Mouse (Mus musculus) embryonic stem cell, embryonic (primary cell): ENCODE measurements around the gene Plxnb2.

Experiments
- CTCF ChIA-PET, 4 experiments: fragments of 300-600 bp in 2 of 4; fragments of 350-600 bp in 2 of 4; sonication (Branson Sonifier 250); formaldehyde crosslinking; loops; one replicate each; lab custom pipeline; 2022; ENCODE audit warnings: inconsistent platforms in 2 of 4; lab: Charles Lee
- POLR2A ChIA-PET, 4 experiments: fragments of 300-600 bp in 2 of 4; fragments of 350-600 bp in 2 of 4; sonication (Branson Sonifier 250); formaldehyde crosslinking; loops; one replicate each; lab custom pipeline; 2022; ENCODE audit warnings: antibody characterized with exemption in 4 of 4, inconsistent platforms in 1 of 4; lab: Charles Lee

Plxnb2 gene

GRCm38 (mm10) chr15:89148496-89149270, 31.9 kb downstream of the Plxnb2 start:
- CTCF ChIA-PET = interaction anchor here in 3 of 4 experiments (0.6 to 3.1 kb wide), 10 partner anchors 20 to 1017 kb away, joined by 3 to 11 read pairs (median 4); partner anchors contain the start of genes Hdac10 (in 2 of the 3), Tubgcp6 (in 2 of the 3) and Dennd6b (in 1 of the 3)
- POLR2A ChIA-PET = interaction anchor here (0.6 to 2.5 kb wide), 20 partner anchors 9 to 440 kb away, joined by 3 to 11 read pairs (median 5); partner anchors contain the start of genes C730034F03Rik (in 1 of the 4), Chkb (in 1 of the 4), Dennd6b (in 1 of the 4) and Gm44502 (in 1 of the 4)

- POLR2A ChIA-PET = no interaction called here
- CTCF ChIA-PET = no interaction called here
Observed at GRCm38 (mm10) chr15:89147895-89148294, 32.7 kb downstream of the Plxnb2 start.

DNA sequence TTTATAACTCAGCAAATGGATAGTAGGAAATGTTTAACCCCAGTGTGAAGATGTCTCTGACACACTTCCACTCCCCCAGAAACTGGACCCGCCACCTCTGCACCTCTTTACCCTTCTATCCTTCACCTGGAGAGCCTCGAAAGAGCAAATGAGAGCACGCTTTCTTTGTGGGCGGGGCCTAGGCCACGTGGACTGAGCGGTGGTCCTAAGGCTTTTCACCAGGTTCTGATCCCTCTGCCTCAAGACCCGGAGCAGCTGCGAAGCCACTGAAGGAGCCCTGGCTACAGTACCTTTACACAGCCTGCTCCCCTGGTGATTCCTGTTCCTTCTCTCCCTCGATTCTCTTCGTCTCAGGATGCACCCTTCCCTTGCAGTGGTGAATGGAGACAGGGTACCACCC, 33.1 kb downstream of the Plxnb2 start:
- ChIA-PET POLR2A (interaction anchor here in 2 of 4 experiments (1.0 to 2.0 kb wide), 3 partner anchors 24 to 30 kb away, joined by 3 to 4 read pairs (median 4); partner anchors contain the start of gene Tubgcp6 (in 1 of the 2)), CTCF (no interaction called here)

GRCm38 (mm10) chr15:89147024-89147423, 33.6 kb downstream of the Plxnb2 start:
- ChIA-PET CTCF (interaction anchor here in 2 of 4 experiments (0.6 to 1.8 kb wide), 5 partner anchors 9 to 103 kb away, joined by 3 to 7 read pairs (median 4); partner anchors contain the start of gene Hdac10 (in 1 of the 2)), POLR2A (interaction anchor here in 3 of 4 experiments (0.7 to 2.0 kb wide), 15 partner anchors 18 to 430 kb away, joined by 3 to 5 read pairs (median 4); partner anchors contain the start of genes Pim3 (in 1 of the 3), Sco2 (in 1 of the 3) and Tubgcp6 (in 1 of the 3))

GRCm38 (mm10) chr15:89146537-89146936, 34.1 kb downstream of the Plxnb2 start:
- ChIA-PET POLR2A (interaction anchor here in 3 of 4 experiments (0.6 to 2.0 kb wide), 22 partner anchors 17 to 751 kb away, joined by 3 to 7 read pairs (median 3); partner anchors contain the start of genes Hdac10 (in 1 of the 3), Pim3 (in 1 of the 3), Sco2 (in 1 of the 3) and Tubgcp6 (in 1 of the 3)), CTCF (interaction anchor here in 3 of 4 experiments (0.6 to 1.8 kb wide), 7 partner anchors 9 to 104 kb away, joined by 3 to 7 read pairs (median 4); partner anchors contain the start of gene Hdac10 (in 2 of the 3))

- CTCF ChIA-PET = interaction anchor here in 3 of 4 experiments (0.6 to 1.8 kb wide), 5 partner anchors 10 to 50 kb away, joined by 3 to 6 read pairs (median 4); partner anchors contain the start of gene Hdac10 (in 2 of the 3)
- POLR2A ChIA-PET = interaction anchor here in 3 of 4 experiments (0.5 to 2.0 kb wide), 19 partner anchors 18 to 752 kb away, joined by 3 to 7 read pairs (median 3); partner anchors contain the start of genes Dennd6b (in 1 of the 3), Hdac10 (in 1 of the 3), Pim3 (in 1 of the 3) and Sco2 (in 1 of the 3)
Observed at GRCm38 (mm10) chr15:89145813-89146350, 34.7 kb downstream of the Plxnb2 start.

GRCm38 (mm10) chr15:89144965-89145364, 35.6 kb downstream of the Plxnb2 start:
- POLR2A ChIA-PET = interaction anchor here in 3 of 4 experiments (0.6 to 1.4 kb wide), 4 partner anchors 22 to 358 kb away, joined by 3 to 4 read pairs (median 3); partner anchors contain the start of genes Dennd6b (in 1 of the 3) and Tubgcp6 (in 1 of the 3)
- CTCF ChIA-PET = interaction anchor here in 2 of 4 experiments (1.1 to 1.8 kb wide), 2 partner anchors 17 kb away, joined by 3 to 6 read pairs; partner anchors contain the start of gene Hdac10 (in 1 of the 2)

GRCm38 (mm10) chr15:89143134-89143533, 37.5 kb downstream of the Plxnb2 start:
- ChIA-PET POLR2A (interaction anchor here in 1 of 4 experiments (0.8 kb wide), 1 partner anchor 72 kb away, joined by 4 read pairs; no protein-coding TSS in a partner anchor), CTCF (interaction anchor here in 1 of 4 experiments (2.8 kb wide), 1 partner anchor 15 kb away, joined by 8 read pairs; the partner anchor contains the start of gene Hdac10)

DNA sequence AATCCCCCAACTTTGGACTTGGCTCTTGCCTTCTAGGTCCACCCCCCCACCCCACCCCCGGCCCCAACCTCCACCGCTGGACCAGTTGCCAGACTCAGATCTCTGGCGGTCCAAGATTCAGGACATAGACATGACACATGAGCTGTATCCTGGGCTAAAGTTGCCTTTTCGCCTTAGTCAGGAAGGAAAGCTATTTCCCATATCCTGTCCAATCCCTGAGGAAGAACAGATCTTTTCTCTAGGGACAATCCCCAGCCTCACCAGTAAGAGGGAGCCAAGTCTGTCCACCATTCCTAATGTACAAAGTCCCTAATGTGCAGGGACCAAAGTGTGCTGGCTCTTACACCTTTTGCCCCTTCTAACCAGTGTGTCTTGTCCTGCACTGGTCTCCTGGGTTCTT, 38.7 kb downstream of the Plxnb2 start:
- POLR2A ChIA-PET = interaction anchor here (0.6 to 2.5 kb wide), 9 partner anchors 15 to 426 kb away, joined by 3 to 8 read pairs (median 3); partner anchors contain the start of gene Tubgcp6 (in 1 of the 4)

GRCm38 (mm10) chr15:89141443-89141842, 39.1 kb downstream of the Plxnb2 start:
- ChIA-PET POLR2A (interaction anchor here (0.6 to 2.5 kb wide), 13 partner anchors 9 to 425 kb away, joined by 3 to 16 read pairs (median 3); partner anchors contain the start of genes Hdac10 (in 1 of the 4), Pim3 (in 1 of the 4), Selenoo (in 1 of the 4) and Tubgcp6 (in 1 of the 4)), CTCF (interaction anchor here in 3 of 4 experiments (1.2 to 3.1 kb wide), 4 partner anchors 13 to 16 kb away, joined by 4 to 22 read pairs (median 6); partner anchors contain the start of gene Hdac10 (in 3 of the 3))

More for the DNA sequence above, 38.7 kb downstream of the Plxnb2 start:
- CTCF ChIA-PET = interaction anchor here in 3 of 4 experiments (0.6 to 3.1 kb wide), 3 partner anchors 14 to 147 kb away, joined by 6 to 22 read pairs (median 8); partner anchors contain the start of gene Hdac10 (in 2 of the 3)

GRCm38 (mm10) chr15:89140659-89141252, 39.8 kb downstream of the Plxnb2 start, which contains the start of gene Mapk12:
Gene Mapk12, minus strand, starts transcription at chr15:89140703.
- ChIA-PET POLR2A (interaction anchor here (0.5 to 2.5 kb wide), 22 partner anchors 9 to 424 kb away, joined by 3 to 16 read pairs (median 3); partner anchors contain the start of genes Mapk11 (in 3 of the 4), Tubgcp6 (in 2 of the 4), Hdac10 (in 1 of the 4) and Pim3 (in 1 of the 4)), CTCF (interaction anchor here (0.5 to 3.1 kb wide), 9 partner anchors 12 to 374 kb away, joined by 3 to 22 read pairs (median 4); partner anchors contain the start of gene Hdac10 (in 3 of the 4))

DNA sequence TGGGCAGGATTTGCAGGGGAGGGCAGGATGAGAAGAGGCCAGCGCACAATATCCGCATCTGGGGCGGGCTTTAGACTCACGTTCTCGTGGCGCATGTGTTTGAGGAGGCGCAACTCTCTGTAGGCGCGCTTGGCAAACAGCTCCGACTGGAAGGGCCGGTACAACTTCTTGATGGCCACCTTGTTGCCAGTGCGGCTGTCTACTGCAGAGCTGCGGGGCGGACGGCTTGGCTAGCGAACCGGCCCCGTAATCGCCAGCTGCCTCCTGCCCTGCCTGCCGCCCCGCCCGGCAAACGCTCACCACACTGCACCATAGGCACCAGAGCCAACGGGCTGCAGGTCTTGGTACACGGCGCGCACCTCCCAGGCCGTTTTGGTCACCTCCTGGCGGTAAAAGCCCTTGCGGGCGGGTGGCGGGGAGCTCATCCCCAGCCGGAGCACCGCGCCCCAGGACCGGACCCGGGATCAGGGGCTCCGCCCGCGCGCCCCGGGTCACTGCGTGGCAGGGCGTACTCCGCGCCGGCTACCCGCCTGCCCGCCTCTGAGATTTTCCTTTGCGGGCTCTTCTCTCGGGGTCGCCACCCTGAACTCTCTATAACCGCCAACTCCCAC, 40.4 kb downstream of the Plxnb2 start:
- CTCF ChIA-PET = interaction anchor here (0.6 to 3.1 kb wide), 9 partner anchors 10 to 311 kb away, joined by 3 to 22 read pairs (median 3); partner anchors contain the start of gene Hdac10 (in 3 of the 4)
- POLR2A ChIA-PET = interaction anchor here (0.5 to 2.5 kb wide), 18 partner anchors 9 to 389 kb away, joined by 3 to 16 read pairs (median 4); partner anchors contain the start of genes Mapk11 (in 3 of the 4), Tubgcp6 (in 2 of the 4), Hdac10 (in 1 of the 4) and Pim3 (in 1 of the 4)

GRCm38 (mm10) chr15:89138531-89138930, 42.1 kb downstream of the Plxnb2 start:
- CTCF ChIA-PET = interaction anchor here in 2 of 4 experiments (1.0 to 1.6 kb wide), 2 partner anchors 10 kb away, joined by 3 to 7 read pairs; partner anchors contain the start of gene Hdac10 (in 2 of the 2)
- POLR2A ChIA-PET = interaction anchor here in 2 of 4 experiments (0.6 to 1.6 kb wide), 4 partner anchors 9 to 238 kb away, joined by 3 to 6 read pairs (median 4); partner anchors contain the start of genes Hdac10 (in 2 of the 2) and Tymp (in 1 of the 2)

DNA sequence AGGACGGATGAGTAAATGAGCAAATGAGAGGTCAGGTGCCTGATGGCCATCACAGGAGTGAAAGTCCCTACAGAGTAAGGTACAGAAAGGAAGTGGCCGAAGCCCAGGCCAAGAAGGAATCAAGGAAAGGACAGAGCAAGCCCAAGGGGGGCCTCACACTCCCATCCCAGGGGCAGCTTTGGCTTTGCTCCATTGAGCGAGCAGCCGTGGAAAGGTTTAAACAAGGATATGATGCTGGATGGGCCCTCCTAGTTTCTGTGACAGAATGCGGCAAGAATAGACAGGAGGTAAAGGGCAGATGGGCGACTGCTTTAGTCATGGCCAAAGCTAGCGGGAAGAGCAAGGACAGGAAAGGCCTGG, 42.6 kb downstream of the Plxnb2 start:
- POLR2A ChIA-PET = interaction anchor here in 3 of 4 experiments (0.8 to 1.6 kb wide), 3 partner anchors 9 to 28 kb away, joined by 3 to 6 read pairs (median 6); partner anchors contain the start of gene Hdac10 (in 2 of the 3)

DNA sequence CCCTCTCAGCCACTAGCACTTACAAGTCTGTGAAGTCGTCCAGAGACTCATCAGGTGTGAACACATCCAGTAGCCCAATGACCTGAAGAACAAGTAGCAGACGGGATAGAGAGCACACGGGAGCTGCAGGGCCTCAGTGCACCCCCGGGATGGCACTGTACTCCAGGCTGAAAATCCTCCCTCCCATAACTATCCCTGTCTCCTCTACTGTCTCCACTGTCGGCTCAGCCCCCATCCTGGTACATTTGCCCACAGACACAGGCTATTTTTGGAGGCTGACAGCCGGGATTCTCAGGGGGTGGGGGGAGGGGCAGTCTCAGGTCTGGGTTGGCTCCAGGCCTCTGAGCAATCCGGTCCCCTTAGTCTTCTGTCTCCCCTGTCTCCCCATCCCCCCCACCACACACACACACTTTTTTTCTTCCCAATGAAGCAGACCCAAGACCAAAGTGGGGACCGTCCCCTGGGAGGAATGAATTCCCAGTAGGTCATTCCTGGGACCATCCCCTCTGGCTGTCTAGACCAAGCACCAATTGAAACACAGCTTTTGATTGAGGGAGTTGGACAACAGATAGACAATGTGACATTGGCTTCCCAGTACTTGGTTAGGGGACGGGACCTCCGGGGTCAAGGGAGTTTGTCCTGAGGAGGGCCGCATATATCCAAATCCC, 43.1 kb downstream of the Plxnb2 start:
- CTCF ChIA-PET = interaction anchor here in 1 of 4 experiments (1.6 kb wide), 1 partner anchor 9 kb away, joined by 7 read pairs; the partner anchor contains the start of gene Hdac10
- POLR2A ChIA-PET = interaction anchor here in 2 of 4 experiments (0.6 to 1.6 kb wide), 4 partner anchors 9 to 270 kb away, joined by 3 to 10 read pairs (median 5); partner anchors contain the start of gene Hdac10 (in 2 of the 2)

More for the DNA sequence above, 42.6 kb downstream of the Plxnb2 start:
- CTCF ChIA-PET = interaction anchor here in 1 of 4 experiments (1.6 kb wide), 1 partner anchor 10 kb away, joined by 7 read pairs; the partner anchor contains the start of gene Hdac10
